Mouse (Mus musculus) myocyte (in vitro differentiated cells): ENCODE data around the gene Hist1h1a. TPM values are rescaled to one million over a fixed set of nuclear protein-coding genes. Genes with fewer than 3 reads are reported as not detected.

ENCODE experiments used
- H3K27me3 ChIP-seq: one replicate; pipeline ENCODE4 v1.6.1; 2011; ENCODE audit not compliant: control insufficient read depth, insufficient read depth, insufficient read length
- H3K36me3 ChIP-seq: one replicate; pipeline ENCODE4 v1.6.1; 2011; ENCODE audit not compliant: control insufficient read depth, insufficient read depth
- H3K4me2 ChIP-seq: one replicate; pipeline ENCODE4 v1.6.1; 2011; ENCODE audit warnings: low read depth, control low read depth
- H3K4me3 ChIP-seq: one replicate; pipeline ENCODE4 v1.5.1; 2011; ENCODE audit warnings: mild to moderate bottlenecking, control low read depth, moderate library complexity
- H3K79me2 ChIP-seq: one replicate; pipeline ENCODE4 v1.6.1; 2011; ENCODE audit not compliant: control insufficient read depth, insufficient read depth
- H3ac ChIP-seq: one replicate; pipeline ENCODE4 v1.6.1; 2011; ENCODE audit not compliant: control insufficient read depth, insufficient read length
- CEBPB ChIP-seq: IDR thresholded peaks from 2 replicates; pipeline ENCODE4 v1.6.1; 2011; ENCODE audit warnings: mild to moderate bottlenecking, moderate library complexity; ENCODE audit not compliant: poor library complexity, insufficient read depth, severe bottlenecking
- E2F4 ChIP-seq: IDR thresholded peaks from one replicate; pipeline ENCODE4 v1.6.1; 2011; ENCODE audit warnings: mild to moderate bottlenecking, control low read depth, moderate library complexity; ENCODE audit not compliant: insufficient read depth
- MAX ChIP-seq: IDR thresholded peaks from one replicate; pipeline ENCODE4 v1.6.1; 2011; ENCODE audit warnings: low read depth, mild to moderate bottlenecking, control low read depth
- MYOD1 ChIP-seq, 3 experiments: IDR thresholded peaks; one replicate each; pipeline ENCODE4 v1.6.1; 2011; ENCODE audit warnings: control low read depth in 2 of 3, low read depth in 2 of 3, mild to moderate bottlenecking in 2 of 3, moderate library complexity in 1 of 3; ENCODE audit not compliant: insufficient read length in 2 of 3, control insufficient read depth in 1 of 3
- MYOG ChIP-seq, 3 experiments: IDR thresholded peaks; one replicate each; pipeline ENCODE4 v1.6.1; 2011; ENCODE audit warnings: control low read depth in 2 of 3, low read depth in 2 of 3, mild to moderate bottlenecking in 2 of 3; ENCODE audit not compliant: insufficient read length in 2 of 3, control insufficient read depth in 1 of 3, insufficient read depth in 1 of 3
- POLR2A ChIP-seq: IDR thresholded peaks from one replicate; pipeline ENCODE4 v1.6.1; 2011; ENCODE audit warnings: low read depth, mild to moderate bottlenecking, control low read depth, moderate library complexity; ENCODE audit not compliant: insufficient read length
- POLR2AphosphoS2 ChIP-seq: IDR thresholded peaks from one replicate; pipeline ENCODE4 v1.6.1; 2011; ENCODE audit warnings: low read depth, control low read depth; ENCODE audit not compliant: insufficient read length
- REST ChIP-seq: IDR thresholded peaks from one replicate; pipeline ENCODE4 v1.6.1; 2011; ENCODE audit warnings: mild to moderate bottlenecking, control low read depth, moderate library complexity; ENCODE audit not compliant: insufficient read depth, insufficient read length
- SRF ChIP-seq: IDR thresholded peaks from one replicate; pipeline ENCODE4 v1.6.1; 2011; ENCODE audit warnings: low read depth; ENCODE audit not compliant: control insufficient read depth, insufficient read length
- TCF12 ChIP-seq: IDR thresholded peaks from one replicate; pipeline ENCODE4 v1.6.1; 2011; ENCODE audit warnings: mild to moderate bottlenecking, control low read depth; ENCODE audit not compliant: poor library complexity, insufficient read depth, severe bottlenecking
- TCF3 ChIP-seq: IDR thresholded peaks from one replicate; pipeline ENCODE4 v1.6.1; 2011; ENCODE audit warnings: low read depth, control low read depth; ENCODE audit not compliant: insufficient read length
- USF1 ChIP-seq: IDR thresholded peaks from one replicate; pipeline ENCODE4 v1.6.1; 2011; ENCODE audit warnings: low read depth, mild to moderate bottlenecking, control low read depth, moderate library complexity
- polyA plus RNA-seq: library from polyadenylated mRNA; unstranded; fragments of >200 nt; fragmentation: generic; extraction: Trizol; gene quantifications from one replicate; pipeline ENCODE4 v1.2.1, GENCODE M21; 2012; ENCODE audit warnings: missing spikeins

Gene Hist1h1a
- polyA plus RNA-seq, 1 experiment, result 0.98 TPM

DNA sequence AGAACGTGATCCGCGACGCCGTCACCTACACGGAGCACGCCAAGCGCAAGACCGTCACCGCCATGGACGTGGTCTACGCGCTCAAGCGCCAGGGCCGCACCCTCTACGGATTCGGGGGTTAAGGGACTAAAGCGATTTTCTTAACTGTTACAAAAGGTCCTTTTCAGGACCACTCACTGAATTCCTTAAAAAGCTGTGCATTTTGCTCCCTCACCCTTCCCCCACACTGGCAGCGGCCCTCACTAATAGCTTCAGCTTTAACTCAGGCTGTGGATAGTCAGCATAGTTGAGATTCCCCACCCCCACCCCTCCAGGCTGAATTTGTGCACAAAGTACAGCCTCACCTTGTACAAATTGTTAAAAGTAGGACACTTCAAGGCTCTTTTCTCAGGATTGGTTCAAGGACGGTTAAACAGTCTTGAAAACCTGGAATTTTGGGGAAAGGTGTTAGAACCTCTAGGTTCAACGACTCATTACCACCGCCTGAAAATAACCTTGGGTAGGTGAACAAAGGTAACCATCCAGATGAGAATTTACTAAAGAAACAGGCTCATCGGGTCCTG is 6.2 kb upstream of the Hist1h1a start:
- Histone ChIP-seq H3K4me2 (peak overlapping the region; percentile 75), H3K27me3 (no peaks in the 10 kb centered on the region), H3K4me3 (no peak overlapping the region), H3ac (no peak overlapping the region), H3K79me2 (no peaks in the 10 kb centered on the region), H3K36me3 (no peaks in the 10 kb centered on the region)
- peak; percentile 69 for TF ChIP-seq POLR2A
- no peak for TF ChIP-seq CEBPB
- TF ChIP-seq POLR2AphosphoS2, result peak; percentile 90

DNA sequence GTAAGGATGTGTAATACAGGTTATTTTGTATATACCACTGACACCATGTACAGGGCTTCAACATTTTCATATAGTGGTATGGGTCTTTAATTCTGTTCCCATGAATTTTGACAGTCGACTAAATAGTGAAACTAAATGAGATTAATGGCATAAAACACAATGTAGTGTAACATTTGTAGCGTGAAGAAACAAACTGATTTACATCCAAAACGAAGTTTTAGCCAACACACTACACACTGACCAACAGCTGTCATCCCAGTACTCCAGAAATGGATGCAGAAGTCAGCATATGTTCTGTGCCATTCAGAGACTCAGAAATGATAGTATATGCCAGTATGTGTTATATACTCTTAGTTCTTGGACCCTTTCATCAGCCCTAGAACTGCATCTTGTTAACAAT is 5.5 kb upstream of the Hist1h1a start:
- no peaks in the 10 kb centered on the region for H3K36me3 ChIP-seq
- no peak overlapping the region for H3K4me3 ChIP-seq
- no peaks in the 10 kb centered on the region for H3K27me3 ChIP-seq
- no peak overlapping the region for H3ac ChIP-seq
- no peaks in the 10 kb centered on the region for H3K79me2 ChIP-seq
- no peak for TF ChIP-seq POLR2AphosphoS2
- no peak for TF ChIP-seq TCF3
- TF ChIP-seq TCF12, result no peak
- TF ChIP-seq POLR2A, result no peak
- TF ChIP-seq E2F4, result no peak
- TF ChIP-seq REST, result no peak
- no peak for TF ChIP-seq SRF
- TF ChIP-seq USF1, result no peak
- no peak for TF ChIP-seq MYOD1 (IDR thresholded peaks at IDR 0.05; ENCODE audit: control insufficient read depth in 1 of 3, insufficient read length in 2 of 3, low read depth in 2 of 3)
- no peak for TF ChIP-seq MYOG (IDR thresholded peaks at IDR 0.05; ENCODE audit: control insufficient read depth in 1 of 3, insufficient read depth in 1 of 3, insufficient read length in 2 of 3, low read depth in 2 of 3)
- TF ChIP-seq MAX, result no peak
- no peak for TF ChIP-seq CEBPB
- peak overlapping the region; percentile 75 for H3K4me2 ChIP-seq

DNA sequence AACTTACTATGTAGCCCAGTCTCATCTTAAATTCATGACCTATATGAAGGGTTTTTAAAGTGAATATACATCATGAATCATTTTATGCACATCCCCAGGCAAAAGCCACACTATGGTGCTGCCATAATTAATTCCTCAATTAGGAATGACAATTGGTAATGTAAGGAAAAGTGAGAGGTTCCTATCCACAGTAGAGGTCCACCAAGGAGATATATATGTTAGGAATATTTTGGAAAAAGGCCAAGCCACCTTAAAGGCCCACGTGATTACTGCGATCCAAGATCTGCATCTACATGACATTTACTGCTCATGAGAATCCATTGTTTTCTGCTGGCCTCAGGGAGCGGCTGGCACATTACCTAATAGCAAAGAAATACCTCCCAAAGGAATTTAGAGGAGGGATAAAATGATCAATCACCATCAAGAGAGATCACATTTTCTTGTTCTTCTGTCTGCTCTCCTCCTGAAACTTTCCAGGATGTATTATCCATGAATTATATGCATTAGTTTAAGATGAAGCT is 4.2 kb upstream of the Hist1h1a start:
- H3K4me2 ChIP-seq, result peak overlapping the region; percentile 96
- TF ChIP-seq MAX, result no peak
- no peak for TF ChIP-seq REST
- no peak for TF ChIP-seq TCF3
- TF ChIP-seq POLR2AphosphoS2, result no peak
- no peak for TF ChIP-seq TCF12
- TF ChIP-seq SRF, result no peak
- TF ChIP-seq E2F4, result no peak
- no peak for TF ChIP-seq MYOG (IDR thresholded peaks at IDR 0.05; ENCODE audit: control insufficient read depth in 1 of 3, insufficient read depth in 1 of 3, insufficient read length in 2 of 3, low read depth in 2 of 3)
- no peak for TF ChIP-seq USF1
- no peak for TF ChIP-seq MYOD1 (IDR thresholded peaks at IDR 0.05; ENCODE audit: control insufficient read depth in 1 of 3, insufficient read length in 2 of 3, low read depth in 2 of 3)

DNA sequence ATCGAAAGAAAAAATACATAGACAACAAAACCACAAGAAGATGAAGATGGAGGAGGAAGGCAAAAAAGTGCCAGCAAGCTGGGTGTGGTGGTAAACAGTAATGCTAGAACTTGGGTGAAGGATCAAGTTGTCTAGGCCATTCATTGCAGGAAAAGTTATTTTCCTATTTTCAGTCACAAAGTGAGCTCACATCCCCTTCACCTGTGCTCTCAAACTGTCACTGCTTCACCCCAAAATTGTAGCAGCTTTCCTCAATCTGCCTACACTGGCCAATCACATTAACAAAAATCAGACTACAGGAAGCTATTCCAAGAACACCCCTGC is 3.6 kb upstream of the Hist1h1a start:
- H3K4me2 ChIP-seq, result peak overlapping the region; percentile 96
- no peaks in the 10 kb centered on the region for H3K36me3 ChIP-seq
- no peaks in the 10 kb centered on the region for H3K79me2 ChIP-seq
- no peak for TF ChIP-seq MYOG (IDR thresholded peaks at IDR 0.05; ENCODE audit: control insufficient read depth in 1 of 3, insufficient read depth in 1 of 3, insufficient read length in 2 of 3, low read depth in 2 of 3)
- no peak for TF ChIP-seq REST
- no peak for TF ChIP-seq CEBPB
- no peak for TF ChIP-seq USF1
- TF ChIP-seq POLR2AphosphoS2, result no peak
- TF ChIP-seq MYOD1 (IDR thresholded peaks at IDR 0.05; ENCODE audit: control insufficient read depth in 1 of 3, insufficient read length in 2 of 3, low read depth in 2 of 3), result no peak
- no peak for TF ChIP-seq POLR2A
- no peak overlapping the region for H3ac ChIP-seq
- H3K4me3 ChIP-seq, result peak overlapping the region; percentile 29
- no peaks in the 10 kb centered on the region for H3K27me3 ChIP-seq

More for the DNA sequence above, 4.2 kb upstream of the Hist1h1a start:
- Histone ChIP-seq H3ac (no peak overlapping the region), H3K79me2 (no peaks in the 10 kb centered on the region), H3K27me3 (no peaks in the 10 kb centered on the region), H3K4me3 (peak overlapping the region; percentile 29), H3K36me3 (no peaks in the 10 kb centered on the region)

DNA sequence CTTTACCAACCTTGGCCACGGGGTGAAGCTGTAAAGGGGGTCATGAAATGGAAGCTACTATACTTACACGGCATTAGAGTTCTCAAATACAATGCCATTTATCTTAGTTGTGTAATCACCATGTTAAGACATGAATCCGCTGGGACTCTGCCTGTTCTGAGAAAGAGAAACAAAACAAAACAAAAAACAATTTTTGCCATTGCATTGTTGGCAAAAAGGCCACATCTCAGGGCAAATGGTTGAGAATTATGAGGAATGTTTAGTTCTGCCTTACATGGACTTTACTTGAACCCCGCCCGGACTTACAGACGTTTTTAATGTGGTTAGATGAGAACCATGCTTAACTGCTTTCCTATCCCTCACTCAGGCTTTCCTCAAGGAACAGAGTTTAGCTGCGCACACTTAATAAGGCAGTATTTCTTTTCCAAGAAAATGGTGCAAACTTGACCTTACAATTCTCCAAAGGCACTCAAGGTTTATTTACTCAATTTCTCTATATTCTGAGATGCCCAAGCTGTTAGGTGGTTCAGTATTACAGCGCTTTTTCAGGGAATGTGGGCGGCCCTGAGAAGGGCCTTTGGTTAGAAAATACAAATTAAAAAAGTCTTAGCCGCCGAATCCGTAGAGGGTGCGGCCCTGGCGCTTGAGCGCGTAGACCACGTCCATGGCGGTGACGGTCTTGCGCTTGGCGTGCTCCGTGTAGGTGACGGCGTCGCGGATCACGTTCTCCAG is 3.1 kb upstream of the Hist1h1a start:
- H3ac ChIP-seq, result no peak overlapping the region
- no peak for TF ChIP-seq POLR2A
- TF ChIP-seq TCF3, result no peak
- TF ChIP-seq MYOD1 (IDR thresholded peaks at IDR 0.05; ENCODE audit: control insufficient read depth in 1 of 3, insufficient read length in 2 of 3, low read depth in 2 of 3), result no peak
- no peak for TF ChIP-seq SRF
- peak overlapping the region; percentile 96 for H3K4me2 ChIP-seq
- no peaks in the 10 kb centered on the region for H3K36me3 ChIP-seq
- no peaks in the 10 kb centered on the region for H3K79me2 ChIP-seq
- H3K4me3 ChIP-seq, result peak overlapping the region; percentile 29
- no peaks in the 10 kb centered on the region for H3K27me3 ChIP-seq
